Mouse (Mus musculus) hindbrain, embryonic 16.5 days (tissue): ENCODE measurements around the gene Ugt2b1. TPM values are rescaled to one million over a fixed set of nuclear protein-coding genes. Genes with fewer than 3 reads are reported as not detected.
"Not testable (repeated sequence)": the region's sequence is repeated elsewhere in the genome, so short reads cannot be mapped to it uniquely, and the experiment has no call there.

ENCODE experiments used
- ATAC-seq: fragments of 200-750 bp; cut with Nextera tagmentation; 2 replicates; pipeline ENCODE4 v1.8.0; 2017; ENCODE audit warnings: moderate TSS enrichment, moderate library complexity
- H3K27ac ChIP-seq: fragments of 300-500 bp; sonication (generic); 2 replicates; pipeline ENCODE4 v1.5.1; 2014; ENCODE audit warnings: low read depth, mild to moderate bottlenecking, control low read depth, low read length, moderate library complexity
- H3K27me3 ChIP-seq: fragments of 300-500 bp; sonication (generic); replicated peaks from 2 replicates; pipeline ENCODE4 v1.6.1; 2014; ENCODE audit warnings: low read length; ENCODE audit not compliant: control insufficient read depth, insufficient read depth
- H3K36me3 ChIP-seq: fragments of 300-500 bp; sonication (generic); 2 replicates; pipeline ENCODE4 v1.6.1; 2014; ENCODE audit warnings: mild to moderate bottlenecking, low read length, moderate library complexity, mixed read lengths; ENCODE audit not compliant: control insufficient read depth, insufficient read depth
- H3K4me1 ChIP-seq: fragments of 300-500 bp; sonication (generic); 2 replicates; pipeline ENCODE4 v1.6.1; 2014; ENCODE audit warnings: low read depth, low read length; ENCODE audit not compliant: control insufficient read depth, insufficient read depth
- H3K4me2 ChIP-seq: fragments of 300-500 bp; sonication (generic); 2 replicates; pipeline ENCODE4 v1.6.1; 2014; ENCODE audit warnings: mild to moderate bottlenecking, low read length, control low read depth, moderate library complexity
- H3K4me3 ChIP-seq: fragments of 300-500 bp; sonication (generic); 2 replicates; pipeline ENCODE4 v1.5.1; 2014; ENCODE audit warnings: mild to moderate bottlenecking, low read length, control low read depth, moderate library complexity
- H3K9ac ChIP-seq: fragments of 300-500 bp; sonication (generic); 2 replicates; pipeline ENCODE4 v1.6.1; 2014; ENCODE audit warnings: low read depth, mild to moderate bottlenecking, control low read depth, low read length, moderate library complexity
- H3K9me3 ChIP-seq: fragments of 300-500 bp; sonication (generic); 2 replicates; pipeline ENCODE4 v1.6.1; 2014; ENCODE audit warnings: mild to moderate bottlenecking, low read length, moderate library complexity; ENCODE audit not compliant: control insufficient read depth
- WGBS: fragments of 180-500 bp; shearing (Covaris S2); extraction: QIAGEN DNeasy Blood & Tissue Kit; methylation state at CpG from one replicate; pipeline ENCODE4 v1.1.7; 2014; 5-methylcytosine and 5-hydroxymethylcytosine counted together
- polyA plus RNA-seq: library from polyadenylated mRNA; unstranded; fragments of >200 nt; fragmentation: Nextera tagmentation; extraction: Ambion mirVana; gene quantifications from 2 replicates; pipeline ENCODE4 v1.2.1, GENCODE M21; 2015

Ugt2b1 gene
- not detected in 2 replicates for polyA plus RNA-seq

GRCm38 (mm10) chr5:86926426-86926825, at the start of gene Ugt2b1:
Gene Ugt2b1, minus strand, starts transcription at chr5:86926530.
- H3K9ac ChIP-seq = no peak within 1 kb of the TSS
- H3K4me2 ChIP-seq = no peak within 1 kb of the TSS
- ATAC-seq = no peak
- no peak within 1 kb of the TSS for H3K4me3 ChIP-seq
- no peaks in the 10 kb centered on the region for H3K27me3 ChIP-seq
- no peaks in the 10 kb centered on the region for H3K9me3 ChIP-seq
- H3K36me3 ChIP-seq = no peaks in the 10 kb centered on the region
- H3K4me1 ChIP-seq = no peaks in the 10 kb centered on the region
- 87% methylated on average over 2 of the region's 2 CpGs for WGBS
- H3K27ac ChIP-seq = no peak within 1 kb of the TSS

DNA sequence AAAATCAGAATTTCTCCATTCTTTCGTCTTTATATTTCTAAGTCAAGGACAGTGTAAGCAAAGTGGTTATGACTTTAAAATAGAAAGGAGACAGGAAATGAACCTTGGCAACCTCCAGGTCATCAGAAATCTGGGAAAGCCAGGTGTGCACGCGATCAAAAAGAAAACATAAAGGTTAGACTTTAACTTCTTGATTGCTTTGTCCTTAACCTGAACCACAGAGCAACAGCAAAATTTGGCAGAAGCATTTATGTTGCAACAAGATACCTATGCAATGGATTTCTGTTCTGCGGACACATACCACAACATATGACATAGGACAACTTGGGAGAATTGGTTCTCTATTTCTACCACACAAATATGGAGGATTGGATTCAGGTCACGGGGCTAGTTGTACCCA, 40.9 kb upstream of the Ugt2b1 start:
- 96% methylated on average over 5 of the region's 5 CpGs for WGBS
- not testable (repeated sequence) for H3K4me1 ChIP-seq, H3K27ac ChIP-seq, H3K4me3 ChIP-seq, H3K27me3 ChIP-seq, H3K36me3 ChIP-seq, ATAC-seq, H3K9ac ChIP-seq, H3K4me2 ChIP-seq, H3K9me3 ChIP-seq

- not testable (repeated sequence) for H3K9me3 ChIP-seq, ATAC-seq, H3K4me1 ChIP-seq, H3K36me3 ChIP-seq, H3K27me3 ChIP-seq, H3K27ac ChIP-seq, H3K4me3 ChIP-seq, H3K9ac ChIP-seq, H3K4me2 ChIP-seq
- WGBS = 85% methylated on average over 1 of the region's 1 CpGs
These were observed 36.5 kb upstream of the Ugt2b1 start for GRCm38 (mm10) chr5:86962849-86963248.

DNA sequence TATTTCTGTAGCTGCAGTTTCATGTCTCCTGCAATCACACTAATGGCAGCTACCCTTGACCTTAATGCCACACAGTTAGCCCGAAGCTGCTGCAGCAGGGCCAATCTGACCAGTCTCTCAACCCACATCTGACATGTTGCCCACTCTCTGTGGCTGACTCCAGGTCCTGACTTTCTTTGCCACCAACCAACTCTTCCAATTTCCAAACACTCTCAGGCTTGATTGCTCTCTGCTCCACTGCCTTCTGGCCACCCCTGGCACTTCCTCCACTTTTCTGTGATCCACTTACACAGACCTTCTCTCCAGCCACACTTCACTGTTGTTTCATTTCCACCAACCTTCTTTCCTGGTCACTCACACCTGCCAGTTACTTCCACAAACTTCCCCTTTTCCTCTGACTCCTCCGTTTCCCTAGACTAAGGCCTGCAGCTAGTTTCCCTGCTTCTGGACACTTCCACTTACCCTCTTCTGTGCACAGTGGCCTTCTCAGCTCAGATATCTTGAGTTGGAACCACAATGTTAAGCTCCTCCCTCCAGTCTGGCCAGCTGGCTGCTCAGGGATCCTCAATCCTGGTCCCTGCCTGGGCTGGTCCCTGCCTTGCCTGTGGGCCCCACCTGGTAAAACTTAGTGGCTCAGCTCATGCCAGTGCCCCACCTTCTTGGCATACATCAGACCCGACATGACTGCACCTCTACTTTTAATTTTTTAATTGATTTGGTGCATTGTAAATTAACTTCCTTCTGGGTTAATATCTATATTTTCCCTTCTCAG, 35.4 kb upstream of the Ugt2b1 start:
- 87% methylated on average over 3 of the region's 3 CpGs for WGBS
- Histone ChIP-seq H3K36me3 (no peaks in the 10 kb centered on the region), H3K4me2 (no peak overlapping the region), H3K9me3 (no peaks in the 10 kb centered on the region), H3K4me3 (no peak overlapping the region), H3K27me3 (no peaks in the 10 kb centered on the region), H3K4me1 (no peaks in the 10 kb centered on the region), H3K27ac (no peak overlapping the region), H3K9ac (no peak overlapping the region)
- ATAC-seq = no peak

GRCm38 (mm10) chr5:86960504-86960903, 34.2 kb upstream of the Ugt2b1 start:
- Histone ChIP-seq H3K9ac (no peak overlapping the region), H3K27ac (no peak overlapping the region), H3K4me3 (no peak overlapping the region), H3K4me2 (no peak overlapping the region), H3K9me3 (no peaks in the 10 kb centered on the region), H3K4me1 (no peaks in the 10 kb centered on the region), H3K36me3 (no peaks in the 10 kb centered on the region), H3K27me3 (no peaks in the 10 kb centered on the region)
- WGBS = 94% methylated on average over 3 of the region's 3 CpGs
- no peak for ATAC-seq

DNA sequence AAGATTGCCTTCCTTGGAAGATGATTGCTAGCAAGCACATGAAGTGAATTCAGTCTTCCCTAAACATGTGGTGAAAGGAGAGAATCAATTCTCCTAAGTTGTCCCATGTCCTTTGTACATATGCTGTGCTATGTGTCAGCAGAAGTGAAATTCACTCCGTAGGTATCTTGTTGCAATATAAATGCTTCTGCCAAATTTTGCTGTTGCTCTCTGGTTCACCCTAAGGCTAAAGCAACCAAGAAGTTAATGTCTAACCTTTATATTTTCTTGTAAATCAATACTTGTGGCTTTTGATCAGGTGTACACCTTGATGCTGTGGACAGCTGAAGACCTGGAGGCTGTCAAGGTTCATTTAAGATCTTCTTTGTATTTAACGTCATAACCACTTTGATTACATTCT, 15.8 kb upstream of the Ugt2b1 start:
- Histone ChIP-seq H3K9me3 (no peaks in the 10 kb centered on the region), H3K4me1 (no peaks in the 10 kb centered on the region), H3K27ac (no peak overlapping the region), H3K4me2 (no peak overlapping the region), H3K9ac (no peak overlapping the region), H3K27me3 (no peaks in the 10 kb centered on the region), H3K4me3 (no peak overlapping the region), H3K36me3 (no peaks in the 10 kb centered on the region)
- WGBS = 90% methylated on average over 2 of the region's 2 CpGs
- no peak for ATAC-seq

- H3K27ac ChIP-seq = no peak overlapping the region
- H3K4me2 ChIP-seq = no peak overlapping the region
- no peak overlapping the region for H3K4me3 ChIP-seq
- no peaks in the 10 kb centered on the region for H3K36me3 ChIP-seq
- H3K9me3 ChIP-seq = no peaks in the 10 kb centered on the region
- WGBS = 78% methylated on average over 3 of the region's 3 CpGs
- H3K4me1 ChIP-seq = no peaks in the 10 kb centered on the region
- no peaks in the 10 kb centered on the region for H3K27me3 ChIP-seq
- no peak for ATAC-seq
- H3K9ac ChIP-seq = no peak overlapping the region
These were observed 5.6 kb downstream of the Ugt2b1 start for GRCm38 (mm10) chr5:86920661-86921233.

GRCm38 (mm10) chr5:86911357-86912099, 14.8 kb downstream of the Ugt2b1 start:
- Histone ChIP-seq H3K4me2 (no peak overlapping the region), H3K36me3 (no peaks in the 10 kb centered on the region), H3K4me3 (no peak overlapping the region), H3K27ac (no peak overlapping the region), H3K4me1 (no peaks in the 10 kb centered on the region), H3K9ac (no peak overlapping the region), H3K27me3 (no peaks in the 10 kb centered on the region), H3K9me3 (no peaks in the 10 kb centered on the region)
- ATAC-seq = no peak
- 89% methylated on average over 3 of the region's 3 CpGs for WGBS

GRCm38 (mm10) chr5:86910770-86911169, 15.6 kb downstream of the Ugt2b1 start:
- H3K9me3 ChIP-seq = no peaks in the 10 kb centered on the region
- no peak for ATAC-seq
- H3K27me3 ChIP-seq = no peaks in the 10 kb centered on the region
- no peaks in the 10 kb centered on the region for H3K4me1 ChIP-seq
- no peak overlapping the region for H3K4me3 ChIP-seq
- WGBS = 73% methylated on average over 1 of the region's 1 CpGs
- H3K4me2 ChIP-seq = no peak overlapping the region
- H3K9ac ChIP-seq = no peak overlapping the region
- H3K36me3 ChIP-seq = no peaks in the 10 kb centered on the region
- H3K27ac ChIP-seq = no peak overlapping the region
